Mouse (Mus musculus): ENCODE measurements around the gene Chmp2a. TPM values are rescaled to one million over a fixed set of nuclear protein-coding genes. Genes with fewer than 3 reads are reported as not detected.
A peak's percentile ranks its signal among the peaks of the same experiment; 100 is the strongest.

Chmp2a gene
- polyA plus RNA-seq, 1 experiment, result 41.1 TPM

GRCm38 (mm10) chr7:13013671-13014070 lies 20.9 kb downstream of the Chmp2a start:
- Histone ChIP-seq H3K4me1 (ENCODE audit: control insufficient read depth, insufficient read depth, insufficient read length) (peaks cover 5% of the 10 kb centered on the region; the same call in 1 of the 2 replicates), H3K4me3 (ENCODE audit: extremely low read depth, insufficient read depth, insufficient read length) (no peak overlapping the region), H3K36me3 (ENCODE audit: control insufficient read depth, insufficient read depth, low read length) (no peaks in the 10 kb centered on the region), H3K27ac (ENCODE audit: insufficient read depth, low read length) (no peak overlapping the region), H3K27me3 (ENCODE audit: control insufficient read depth, insufficient read depth, low read length) (no peaks in the 10 kb centered on the region)
- TF ChIP-seq CTCF (IDR thresholded peaks at IDR 0.05; ENCODE audit: extremely low read depth, insufficient read depth, insufficient read length, insufficient replicate concordance), result no peak
- no peak for TF ChIP-seq POLR2A (IDR thresholded peaks at IDR 0.05; ENCODE audit: low read depth, low read length)
- WGBS, result 90% methylated on average over 4 of the region's 4 CpGs
- no peak for DNase-seq (ENCODE audit: low read depth in 1 of 2, low spot score in 2 of 2)

GRCm38 (mm10) chr7:13010005-13010908 lies 24.4 kb downstream of the Chmp2a start, which contains the start of gene Zbtb45:
Gene Zbtb45 (minus strand): TSS chr7:13010034.
- 19% methylated on average over 26 of the region's 26 CpGs for WGBS
- no peak for DNase-seq (ENCODE audit: low read depth in 1 of 2, low spot score in 2 of 2)
- no peak for TF ChIP-seq POLR2A (IDR thresholded peaks at IDR 0.05; ENCODE audit: low read depth, low read length)
- TF ChIP-seq CTCF (IDR thresholded peaks at IDR 0.05; ENCODE audit: extremely low read depth, insufficient read depth, insufficient read length, insufficient replicate concordance), result no peak
- Histone ChIP-seq H3K4me1 (ENCODE audit: control insufficient read depth, insufficient read depth, insufficient read length) (peaks cover 5% of the 10 kb centered on the region; the same call in 1 of the 2 replicates), H3K36me3 (ENCODE audit: control insufficient read depth, insufficient read depth, low read length) (peaks cover 14% of the 10 kb centered on the region), H3K27ac (ENCODE audit: insufficient read depth, low read length) (peak within 1 kb of the TSS; percentile 90), H3K27me3 (ENCODE audit: control insufficient read depth, insufficient read depth, low read length) (no peaks in the 10 kb centered on the region), H3K4me3 (ENCODE audit: extremely low read depth, insufficient read depth, insufficient read length) (peak within 1 kb of the TSS; percentile 94)

- peak overlapping the region; percentile 90 for H3K27ac ChIP-seq (ENCODE audit: insufficient read depth, low read length)
- TF ChIP-seq POLR2A (IDR thresholded peaks at IDR 0.05; ENCODE audit: low read depth, low read length) (peak; percentile 4; the same call in 1 of the 2 replicates), CTCF (IDR thresholded peaks at IDR 0.05; ENCODE audit: extremely low read depth, insufficient read depth, insufficient read length, insufficient replicate concordance) (peak; percentile 89)
- H3K4me1 ChIP-seq (ENCODE audit: control insufficient read depth, insufficient read depth, insufficient read length), result peaks cover 5% of the 10 kb centered on the region; the same call in 1 of the 2 replicates
- WGBS, result under 1% methylated on average over 42 of the region's 42 CpGs
- peaks cover 14% of the 10 kb centered on the region for H3K36me3 ChIP-seq (ENCODE audit: control insufficient read depth, insufficient read depth, low read length)
- no peaks in the 10 kb centered on the region for H3K27me3 ChIP-seq (ENCODE audit: control insufficient read depth, insufficient read depth, low read length)
- DNase-seq (ENCODE audit: low read depth in 1 of 2, low spot score in 2 of 2), result peak; percentile 71 to 82
- peak overlapping the region; percentile 94 for H3K4me3 ChIP-seq (ENCODE audit: extremely low read depth, insufficient read depth, insufficient read length)
Observed at GRCm38 (mm10) chr7:13009143-13010004, 25.2 kb downstream of the Chmp2a start.

GRCm38 (mm10) chr7:13007341-13008092 lies 27.1 kb downstream of the Chmp2a start:
- Histone ChIP-seq H3K4me3 (ENCODE audit: extremely low read depth, insufficient read depth, insufficient read length) (no peak overlapping the region), H3K27me3 (ENCODE audit: control insufficient read depth, insufficient read depth, low read length) (no peaks in the 10 kb centered on the region), H3K36me3 (ENCODE audit: control insufficient read depth, insufficient read depth, low read length) (peaks cover 14% of the 10 kb centered on the region), H3K4me1 (ENCODE audit: control insufficient read depth, insufficient read depth, insufficient read length) (peaks cover 5% of the 10 kb centered on the region; the same call in 1 of the 2 replicates), H3K27ac (ENCODE audit: insufficient read depth, low read length) (no peak overlapping the region)
- 95% methylated on average over 57 of the region's 57 CpGs for WGBS
- no peak for TF ChIP-seq CTCF (IDR thresholded peaks at IDR 0.05; ENCODE audit: extremely low read depth, insufficient read depth, insufficient read length, insufficient replicate concordance)
- TF ChIP-seq POLR2A (IDR thresholded peaks at IDR 0.05; ENCODE audit: low read depth, low read length), result no peak
- no peak for DNase-seq (ENCODE audit: low read depth in 1 of 2, low spot score in 2 of 2)

GRCm38 (mm10) chr7:13006531-13006930 lies 28.1 kb downstream of the Chmp2a start:
- TF ChIP-seq POLR2A (IDR thresholded peaks at IDR 0.05; ENCODE audit: low read depth, low read length) (no peak), CTCF (IDR thresholded peaks at IDR 0.05; ENCODE audit: extremely low read depth, insufficient read depth, insufficient read length, insufficient replicate concordance) (no peak)
- Histone ChIP-seq H3K27me3 (ENCODE audit: control insufficient read depth, insufficient read depth, low read length) (no peaks in the 10 kb centered on the region), H3K4me1 (ENCODE audit: control insufficient read depth, insufficient read depth, insufficient read length) (peaks cover 5% of the 10 kb centered on the region; the same call in 1 of the 2 replicates), H3K36me3 (ENCODE audit: control insufficient read depth, insufficient read depth, low read length) (peaks cover 14% of the 10 kb centered on the region), H3K4me3 (ENCODE audit: extremely low read depth, insufficient read depth, insufficient read length) (no peak overlapping the region), H3K27ac (ENCODE audit: insufficient read depth, low read length) (no peak overlapping the region)
- no peak for DNase-seq (ENCODE audit: low read depth in 1 of 2, low spot score in 2 of 2)
- 93% methylated on average over 10 of the region's 10 CpGs for WGBS

GRCm38 (mm10) chr7:13006011-13006410 lies 28.6 kb downstream of the Chmp2a start:
- peaks cover 5% of the 10 kb centered on the region; the same call in 1 of the 2 replicates for H3K4me1 ChIP-seq (ENCODE audit: control insufficient read depth, insufficient read depth, insufficient read length)
- no peak for DNase-seq (ENCODE audit: low read depth in 1 of 2, low spot score in 2 of 2)
- 96% methylated on average over 17 of the region's 17 CpGs for WGBS
- TF ChIP-seq CTCF (IDR thresholded peaks at IDR 0.05; ENCODE audit: extremely low read depth, insufficient read depth, insufficient read length, insufficient replicate concordance) (no peak), POLR2A (IDR thresholded peaks at IDR 0.05; ENCODE audit: low read depth, low read length) (no peak)
- H3K4me3 ChIP-seq (ENCODE audit: extremely low read depth, insufficient read depth, insufficient read length), result no peak overlapping the region
- no peak overlapping the region for H3K27ac ChIP-seq (ENCODE audit: insufficient read depth, low read length)
- no peaks in the 10 kb centered on the region for H3K27me3 ChIP-seq (ENCODE audit: control insufficient read depth, insufficient read depth, low read length)
- peaks cover 14% of the 10 kb centered on the region for H3K36me3 ChIP-seq (ENCODE audit: control insufficient read depth, insufficient read depth, low read length)

Data from spleen, adult 2 months (tissue).